ENCODE assay signal across 23 mouse cellular contexts in genomic region chr14:45588403-45588802, GRCm38 (mm10). TPM values are rescaled to one million over a fixed set of nuclear protein-coding genes. Genes with fewer than 3 reads are reported as not detected.
A peak's percentile ranks its signal among the peaks of the same experiment; 100 is the strongest.
DNase-seq lines count a peak whose midpoint lies in the region; ATAC-seq and TF ChIP-seq lines count a peak whose summit lies in the region.
"Had no signal": no experiment of that assay in that cellular context is flagged by ENCODE, and none has a peak within 500 bp of the region (broad histone marks: within the 10 kb centered on the region; RNA-seq: fewer than 3 reads in every experiment).

No protein-coding gene starts in this region.

- peak; percentile 63; the same call in 1 of the 2 replicates for ATAC-seq in lung, embryonic 14.5 days (ENCODE audit: insufficient read depth)
- ATAC-seq: midbrain, embryonic 15.5 days had no signal

- no peaks in the 10 kb centered on the region for H3K27me3 ChIP-seq in lung, embryonic 14.5 days (ENCODE audit: insufficient read depth, low read length)
- H3K27me3 ChIP-seq: embryonic facial prominence, embryonic 13.5 days; hindbrain, embryonic 12.5 days; midbrain, embryonic 15.5 days had no signal

- H3K27ac ChIP-seq in lung, embryonic 14.5 days (ENCODE audit: low read depth): no peak overlapping the region
- H3K27ac ChIP-seq: embryonic facial prominence, embryonic 13.5 days; hindbrain, embryonic 12.5 days; midbrain, embryonic 15.5 days had no signal

- H3K36me3 ChIP-seq in lung, embryonic 14.5 days (ENCODE audit: insufficient read depth): no peaks in the 10 kb centered on the region
- H3K36me3 ChIP-seq: embryonic facial prominence, embryonic 13.5 days; midbrain, embryonic 15.5 days had no signal

- 39% methylated on average over 7 of the region's 7 CpGs for WGBS in lung, embryonic 14.5 days

- no peaks in the 10 kb centered on the region for H3K9me3 ChIP-seq in lung, embryonic 14.5 days (ENCODE audit: low read depth, low read length)
- H3K9me3 ChIP-seq: embryonic facial prominence, embryonic 13.5 days; hindbrain, embryonic 12.5 days; midbrain, embryonic 15.5 days had no signal

- TF ChIP-seq CTCF in lung, embryonic 14.5 days (IDR thresholded peaks at IDR 0.05; ENCODE audit: low read depth): no peak

- H3K4me3 ChIP-seq in lung, embryonic 14.5 days (ENCODE audit: low read depth, low read length): no peak overlapping the region
- H3K4me3 ChIP-seq: embryonic facial prominence, embryonic 13.5 days; hindbrain, embryonic 12.5 days; midbrain, embryonic 15.5 days; myocyte had no signal

- DNase-seq in heart, adult 11 months: peak; percentile 58
- DNase-seq in heart, adult 18-20 months: no peak
- DNase-seq in lung, embryonic 14.5 days: peak; percentile 63
- DNase-seq in lung, postnatal 25 days (ENCODE audit: low spot score): no peak
- peak; percentile 5 for DNase-seq in adipocyte (ENCODE audit: low spot score)
- peak; percentile 28 for DNase-seq in telencephalon, adult 2 months (ENCODE audit: low read depth, low spot score)
- DNase-seq in layer of hippocampus, postnatal 14 days (ENCODE audit: low spot score in 2 of 2): no peak
- DNase-seq: adrenal gland, adult 2 months; B cell, adult 2 months; cerebellum, adult 9-11 months; gastrocnemius, postnatal 10 days; heart, postnatal 10 days; kidney, adult 9 months; kidney, postnatal 4 days; right cerebral cortex, postnatal 14 days; spleen, adult 18-20 months; thymus, adult 18-20 months; thymus, postnatal 4 days had no signal

- H3K9ac ChIP-seq in lung, embryonic 14.5 days: no peak overlapping the region
- H3K9ac ChIP-seq: embryonic facial prominence, embryonic 13.5 days; hindbrain, embryonic 12.5 days; midbrain, embryonic 15.5 days had no signal

- no peak overlapping the region for H3K4me2 ChIP-seq in lung, embryonic 14.5 days
- H3K4me2 ChIP-seq: embryonic facial prominence, embryonic 13.5 days; hindbrain, embryonic 12.5 days; midbrain, embryonic 15.5 days had no signal

- no peaks in the 10 kb centered on the region; the same call in 1 of the 2 replicates for H3K4me1 ChIP-seq in lung, embryonic 14.5 days (ENCODE audit: insufficient read depth)
- H3K4me1 ChIP-seq: hindbrain, embryonic 12.5 days; midbrain, embryonic 15.5 days had no signal

RNA-seq across cellular contexts. Expression of gene Fermt2, which starts 58.5 kb away (rescaled TPM):
- 100 to 1,000 TPM; 215 to 269 TPM for total RNA-seq in heart, adult 18-20 months (2021)
- polyA plus RNA-seq in lung, embryonic 14.5 days (2014; fragmentation: Nextera tagmentation; extraction: Ambion mirVana): 209 and 229 TPM in 2 replicates
- 100 to 1,000 TPM; 102 to 105 TPM for total RNA-seq in layer of hippocampus, postnatal 14 days (2021)
- total RNA-seq: megakaryocyte progenitor cell, adult 5-6 weeks had no signal

Comparison
In these comparisons a context has a peak if more than half of its experiments do, and no peak if none do; other contexts are left out.
1. DNase-seq: peak in heart, adult 11 months (single experiment), lung, embryonic 14.5 days (single experiment), adipocyte (single experiment) and telencephalon, adult 2 months (single experiment); none in heart, adult 18-20 months (0 of 2), lung, postnatal 25 days (single experiment) and layer of hippocampus, postnatal 14 days (0 of 2).